Mouse (Mus musculus) midbrain, embryonic 15.5 days (tissue): Measurements from ENCODE around the gene Vill. TPM values are rescaled to one million over a fixed set of nuclear protein-coding genes. Genes with fewer than 3 reads are reported as not detected.
A peak's percentile ranks its signal among the peaks of the same experiment; 100 is the strongest.

ENCODE experiments used
- ATAC-seq: fragments of 200-750 bp; cut with Nextera tagmentation; replicated peaks from 2 replicates; pipeline ENCODE4 v1.8.0; 2017; ENCODE audit warnings: moderate TSS enrichment
- H3K27ac ChIP-seq: fragments of 300-500 bp; sonication (generic); 2 replicates; pipeline ENCODE4 v1.5.1; 2015; ENCODE audit warnings: mild to moderate bottlenecking, inconsistent platforms
- H3K27me3 ChIP-seq: fragments of 300-500 bp; sonication (generic); replicated peaks from 2 replicates; pipeline ENCODE4 v1.6.1; 2015; ENCODE audit warnings: inconsistent platforms
- H3K36me3 ChIP-seq: fragments of 300-500 bp; sonication (generic); replicated peaks from 2 replicates; pipeline ENCODE4 v1.6.1; 2015; ENCODE audit warnings: inconsistent platforms
- H3K4me1 ChIP-seq: fragments of 300-500 bp; sonication (generic); 2 replicates; pipeline ENCODE4 v1.6.1; 2015; ENCODE audit warnings: inconsistent platforms
- H3K4me2 ChIP-seq: fragments of 300-500 bp; sonication (generic); 2 replicates; pipeline ENCODE4 v1.6.1; 2015; ENCODE audit warnings: inconsistent platforms, mild to moderate bottlenecking, moderate library complexity
- H3K4me3 ChIP-seq: fragments of 300-500 bp; sonication (generic); 2 replicates; pipeline ENCODE4 v1.5.1; 2015; ENCODE audit warnings: mild to moderate bottlenecking, inconsistent platforms
- H3K9ac ChIP-seq: fragments of 300-500 bp; sonication (generic); 2 replicates; pipeline ENCODE4 v1.6.1; 2015; ENCODE audit warnings: mild to moderate bottlenecking, inconsistent platforms
- H3K9me3 ChIP-seq: fragments of 300-500 bp; sonication (generic); 2 replicates; pipeline ENCODE4 v1.6.1; 2016; ENCODE audit warnings: inconsistent platforms
- WGBS: fragments of 180-500 bp; shearing (Covaris S2); methylation state at CpG from one replicate; pipeline ENCODE4 v1.1.7; 2015; ENCODE audit warnings: mixed read lengths; 5-methylcytosine and 5-hydroxymethylcytosine counted together
- polyA plus RNA-seq: library from polyadenylated mRNA; unstranded; fragments of >200 nt; fragmentation: Nextera tagmentation; extraction: Ambion mirVana; gene quantifications from 2 replicates; pipeline ENCODE4 v1.2.1, GENCODE M21; 2015

The Vill gene
- polyA plus RNA-seq, 1 experiment from 2014 or later: 3.0 TPM

DNA sequence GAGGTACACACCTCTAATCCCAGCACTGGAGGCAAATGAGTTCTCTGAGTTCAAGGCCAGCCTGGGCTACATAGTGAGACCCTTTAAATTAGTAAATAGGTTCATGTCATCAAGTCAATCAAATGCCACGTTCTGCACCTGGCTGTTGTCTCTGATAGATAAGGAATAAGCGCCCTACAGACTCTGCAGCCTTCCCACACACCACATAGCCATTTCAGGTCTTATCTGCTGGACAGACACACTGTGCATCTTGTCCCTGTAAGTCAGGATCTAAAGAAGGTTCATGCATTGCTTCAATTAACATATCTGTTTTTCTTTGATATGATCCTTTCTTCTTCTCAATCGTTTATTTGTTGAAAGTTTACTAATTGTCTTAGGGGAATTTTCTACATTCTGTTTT, 14.0 kb upstream of the Vill start:
- H3K27ac ChIP-seq: no peak overlapping the region
- no peak overlapping the region for H3K4me3 ChIP-seq
- no peaks in the 10 kb centered on the region for H3K9me3 ChIP-seq
- H3K4me2 ChIP-seq: no peak overlapping the region
- no peaks in the 10 kb centered on the region for H3K27me3 ChIP-seq
- no peaks in the 10 kb centered on the region; the same call in 1 of the 2 replicates for H3K36me3 ChIP-seq
- H3K9ac ChIP-seq: no peak overlapping the region
- 94% methylated on average over 3 of the region's 3 CpGs for WGBS
- no peak for ATAC-seq
- H3K4me1 ChIP-seq: peaks cover 22% of the 10 kb centered on the region

DNA sequence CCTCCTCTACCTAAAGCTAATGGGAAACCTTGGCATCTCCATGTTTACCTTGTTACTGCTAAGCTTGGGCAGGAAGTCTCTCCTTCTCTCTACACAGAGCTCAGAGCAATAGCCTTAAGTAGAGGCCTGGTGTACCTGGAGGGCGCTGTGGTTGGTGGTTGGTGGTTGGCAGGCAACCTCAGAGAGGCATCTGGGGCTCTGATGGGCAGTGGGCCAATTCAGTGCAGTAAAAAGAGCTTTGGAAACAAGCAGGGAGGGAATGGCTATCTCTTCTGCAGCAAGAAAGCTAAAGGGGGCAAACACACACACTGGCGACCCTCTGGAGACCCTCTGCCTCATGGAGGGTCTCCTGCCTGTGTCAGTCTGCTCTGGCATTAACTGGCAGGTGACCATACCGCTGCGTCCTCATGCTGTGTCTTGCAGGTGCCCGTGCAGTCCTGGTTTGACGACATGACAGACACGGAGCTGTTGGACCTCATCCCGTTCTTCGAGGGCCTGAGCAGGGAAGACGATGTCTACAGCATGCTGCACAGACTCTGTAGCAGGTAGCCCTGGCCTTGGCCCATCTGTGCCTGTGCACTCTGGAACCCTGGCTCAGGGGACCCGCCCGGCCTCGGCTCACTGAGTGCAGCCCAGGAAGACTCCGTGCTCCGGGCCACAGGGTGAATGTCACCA, 12.3 kb upstream of the Vill start:
- 91% methylated on average over 15 of the region's 15 CpGs for WGBS
- Histone ChIP-seq H3K27ac (no peak overlapping the region), H3K36me3 (no peaks in the 10 kb centered on the region; the same call in 1 of the 2 replicates)

DNA sequence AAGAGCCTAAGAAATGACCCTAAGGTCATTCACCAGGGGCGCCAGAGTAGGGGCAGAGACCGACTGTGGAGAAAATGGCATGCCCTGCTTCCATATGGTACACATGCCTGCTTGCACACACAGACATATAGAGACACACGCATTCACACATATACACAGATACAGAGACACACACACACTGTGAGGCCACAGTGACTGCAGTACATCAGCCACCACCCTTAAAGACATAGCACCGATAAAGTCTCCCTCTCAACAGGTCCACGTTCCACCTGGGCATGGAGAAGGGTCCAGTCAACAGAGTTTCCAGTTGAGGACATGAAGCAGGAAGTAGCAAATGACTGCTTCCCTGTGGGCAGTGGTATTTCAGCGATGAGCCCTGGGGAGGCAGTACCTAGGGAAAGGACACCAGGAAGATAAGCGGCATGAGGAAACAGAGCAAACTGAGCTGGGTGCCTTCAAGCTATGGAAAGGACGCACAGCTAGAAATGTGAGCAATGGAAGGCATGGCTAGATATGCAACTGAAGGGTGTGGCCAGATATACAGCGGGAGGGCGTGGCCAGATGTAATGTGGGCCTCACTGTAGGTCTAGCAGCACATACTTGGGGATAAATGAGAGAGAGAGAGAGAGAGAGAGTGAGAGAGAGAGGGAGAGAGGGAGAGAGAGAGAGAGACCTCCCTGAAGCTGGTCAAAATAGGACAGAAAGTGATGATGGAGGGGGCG, 4.2 kb upstream of the Vill start:
- no peaks in the 10 kb centered on the region for H3K36me3 ChIP-seq
- H3K9ac ChIP-seq: no peak overlapping the region
- H3K4me3 ChIP-seq: no peak overlapping the region
- H3K27me3 ChIP-seq: peaks cover 13% of the 10 kb centered on the region; the same call in 1 of the 2 replicates
- WGBS: 84% methylated on average over 11 of the region's 11 CpGs
- H3K4me1 ChIP-seq: peaks cover 9% of the 10 kb centered on the region
- no peak overlapping the region for H3K27ac ChIP-seq
- H3K9me3 ChIP-seq: no peaks in the 10 kb centered on the region
- H3K4me2 ChIP-seq: no peak overlapping the region
- ATAC-seq: no peak

More for the DNA sequence above, 12.3 kb upstream of the Vill start:
- ATAC-seq: no peak
- Histone ChIP-seq H3K4me1 (peaks cover 5% of the 10 kb centered on the region; the same call in 1 of the 2 replicates), H3K27me3 (no peaks in the 10 kb centered on the region), H3K4me3 (no peak overlapping the region), H3K9me3 (no peaks in the 10 kb centered on the region), H3K4me2 (no peak overlapping the region), H3K9ac (no peak overlapping the region)

DNA sequence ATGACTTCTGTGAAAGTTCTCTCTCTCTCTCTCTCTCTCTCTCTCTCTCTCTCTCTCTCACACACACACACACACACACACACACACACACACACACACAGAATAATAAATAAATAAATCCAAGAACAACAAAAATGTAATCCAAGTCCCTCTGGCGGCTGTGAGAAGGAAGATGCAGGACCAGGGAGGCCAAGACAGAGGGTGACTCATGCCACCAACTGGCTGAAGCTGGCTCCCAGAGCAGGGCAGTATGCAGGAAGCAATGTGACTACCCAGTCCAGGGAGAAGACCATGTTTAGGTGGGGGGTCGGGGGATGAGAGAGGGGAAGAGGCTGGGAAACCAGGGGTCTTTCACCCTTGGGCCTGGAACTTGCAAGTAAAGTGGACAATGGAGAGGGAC, 1.4 kb upstream of the Vill start:
- Histone ChIP-seq H3K4me2 (no peak overlapping the region), H3K4me3 (no peak overlapping the region), H3K4me1 (peaks cover 9% of the 10 kb centered on the region), H3K9ac (no peak overlapping the region), H3K27ac (no peak overlapping the region), H3K27me3 (peaks cover 20% of the 10 kb centered on the region; the same call in 1 of the 2 replicates), H3K9me3 (no peaks in the 10 kb centered on the region), H3K36me3 (no peaks in the 10 kb centered on the region)
- no peak for ATAC-seq
- 73% methylated on average over 2 of the region's 2 CpGs for WGBS

DNA sequence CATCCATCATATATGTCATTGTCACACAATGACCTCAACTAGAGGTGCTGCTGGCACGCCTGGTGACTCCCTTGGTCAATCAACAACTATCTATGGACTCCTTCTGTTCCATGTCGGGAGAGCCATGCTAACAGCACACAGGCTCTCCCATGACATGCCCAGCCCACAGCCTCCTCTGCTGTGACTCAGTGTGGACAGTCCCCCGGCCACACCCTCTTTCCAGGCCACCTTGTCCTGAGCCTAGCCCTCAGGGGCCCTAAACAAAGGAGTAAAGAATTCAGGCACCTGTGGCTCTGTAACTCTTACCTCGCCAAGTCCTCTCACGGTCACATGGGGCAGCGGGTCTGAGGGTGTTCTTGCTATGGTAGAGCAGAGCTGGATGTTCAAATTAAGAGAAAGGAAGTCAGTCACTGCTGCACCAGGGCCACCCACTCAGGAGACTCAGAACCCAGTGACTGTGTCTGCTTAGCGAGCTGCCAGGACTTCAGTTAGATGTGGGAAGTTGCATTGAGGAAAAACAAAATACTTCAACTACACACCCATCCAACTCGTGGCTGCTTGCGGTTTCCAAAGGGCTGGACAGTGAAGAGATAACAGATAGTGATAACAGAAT, 1.5 kb downstream of the Vill start:
- no peaks in the 10 kb centered on the region for H3K36me3 ChIP-seq
- WGBS: 90% methylated on average over 9 of the region's 9 CpGs
- ATAC-seq: no peak
- H3K4me1 ChIP-seq: peaks cover 9% of the 10 kb centered on the region
- H3K27me3 ChIP-seq: peaks cover 20% of the 10 kb centered on the region; the same call in 1 of the 2 replicates
- H3K4me2 ChIP-seq: no peak overlapping the region
- H3K27ac ChIP-seq: no peak overlapping the region
- H3K9me3 ChIP-seq: no peaks in the 10 kb centered on the region
- no peak overlapping the region for H3K4me3 ChIP-seq
- H3K9ac ChIP-seq: no peak overlapping the region

DNA sequence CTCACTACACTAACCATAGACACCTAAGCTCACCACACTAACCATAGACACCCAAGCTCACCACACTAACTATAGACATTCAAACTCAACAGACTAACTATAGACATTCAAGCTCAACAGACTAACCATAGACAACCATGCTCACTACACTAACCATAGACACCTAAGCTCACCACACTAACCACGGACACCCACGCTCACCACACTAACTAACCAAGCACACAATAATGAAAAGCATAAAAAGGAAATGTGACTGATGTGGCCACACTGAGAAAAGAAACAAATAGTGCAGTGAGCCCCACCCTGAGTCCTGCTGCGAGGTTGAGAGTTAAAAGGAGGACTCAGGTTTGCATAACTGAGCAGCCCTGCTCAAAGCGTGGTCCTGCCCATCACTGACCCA, 2.8 kb downstream of the Vill start:
- H3K4me1 ChIP-seq: peaks cover 9% of the 10 kb centered on the region
- no peaks in the 10 kb centered on the region for H3K9me3 ChIP-seq
- WGBS: 85% methylated on average over 4 of the region's 4 CpGs
- no peak overlapping the region for H3K27ac ChIP-seq
- no peak for ATAC-seq
- no peak overlapping the region for H3K9ac ChIP-seq
- H3K36me3 ChIP-seq: no peaks in the 10 kb centered on the region
- H3K4me3 ChIP-seq: no peak overlapping the region
- H3K4me2 ChIP-seq: no peak overlapping the region
- peaks cover 20% of the 10 kb centered on the region; the same call in 1 of the 2 replicates for H3K27me3 ChIP-seq

DNA sequence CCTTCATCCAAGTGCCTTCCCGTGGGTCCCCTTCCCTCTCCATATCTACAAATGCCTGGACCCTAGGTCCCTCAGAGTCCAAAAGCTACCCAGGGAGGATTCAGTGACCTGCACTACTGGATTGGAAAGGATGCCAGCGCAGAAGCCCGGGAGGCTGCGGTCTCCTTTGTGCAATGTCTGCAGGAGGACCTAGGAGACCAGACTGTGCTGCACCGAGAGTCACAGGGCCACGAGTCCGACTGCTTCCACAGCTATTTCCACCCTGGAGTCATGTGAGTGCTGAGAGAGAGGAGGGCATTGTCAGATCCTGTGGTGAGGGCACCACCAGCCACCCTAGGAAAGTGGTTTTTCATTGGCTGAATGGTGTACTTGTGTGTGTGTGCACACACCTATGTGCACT, 5.7 kb downstream of the Vill start:
- H3K9ac ChIP-seq: no peak overlapping the region
- 89% methylated on average over 7 of the region's 7 CpGs for WGBS
- ATAC-seq: no peak
- no peak overlapping the region for H3K27ac ChIP-seq
- H3K9me3 ChIP-seq: no peaks in the 10 kb centered on the region
- no peak overlapping the region for H3K4me3 ChIP-seq
- no peak overlapping the region for H3K4me2 ChIP-seq
- no peaks in the 10 kb centered on the region for H3K36me3 ChIP-seq
- H3K4me1 ChIP-seq: peaks cover under 1% of the 10 kb centered on the region; the same call in 1 of the 2 replicates
- peaks cover 8% of the 10 kb centered on the region; the same call in 1 of the 2 replicates for H3K27me3 ChIP-seq

DNA sequence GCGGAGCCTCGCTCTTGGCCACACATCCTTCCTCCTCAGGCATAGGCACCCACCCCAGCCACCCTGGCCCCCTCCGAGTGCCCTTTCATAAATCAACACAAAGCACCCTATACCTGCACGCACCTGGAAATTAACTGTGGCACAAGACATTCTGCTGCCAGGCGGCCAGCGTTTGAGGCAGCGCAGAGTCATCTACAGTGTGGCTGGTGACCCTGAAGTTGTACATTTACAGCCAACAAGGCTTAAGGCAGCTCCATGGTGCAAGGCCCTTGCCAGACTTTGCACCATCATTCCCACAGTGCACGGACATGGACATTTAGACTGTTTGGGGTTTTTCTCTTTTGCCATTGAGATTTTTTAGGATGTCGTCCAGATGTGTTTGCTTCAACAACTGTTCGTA, 8.1 kb downstream of the Vill start:
- 94% methylated on average over 10 of the region's 10 CpGs for WGBS

DNA sequence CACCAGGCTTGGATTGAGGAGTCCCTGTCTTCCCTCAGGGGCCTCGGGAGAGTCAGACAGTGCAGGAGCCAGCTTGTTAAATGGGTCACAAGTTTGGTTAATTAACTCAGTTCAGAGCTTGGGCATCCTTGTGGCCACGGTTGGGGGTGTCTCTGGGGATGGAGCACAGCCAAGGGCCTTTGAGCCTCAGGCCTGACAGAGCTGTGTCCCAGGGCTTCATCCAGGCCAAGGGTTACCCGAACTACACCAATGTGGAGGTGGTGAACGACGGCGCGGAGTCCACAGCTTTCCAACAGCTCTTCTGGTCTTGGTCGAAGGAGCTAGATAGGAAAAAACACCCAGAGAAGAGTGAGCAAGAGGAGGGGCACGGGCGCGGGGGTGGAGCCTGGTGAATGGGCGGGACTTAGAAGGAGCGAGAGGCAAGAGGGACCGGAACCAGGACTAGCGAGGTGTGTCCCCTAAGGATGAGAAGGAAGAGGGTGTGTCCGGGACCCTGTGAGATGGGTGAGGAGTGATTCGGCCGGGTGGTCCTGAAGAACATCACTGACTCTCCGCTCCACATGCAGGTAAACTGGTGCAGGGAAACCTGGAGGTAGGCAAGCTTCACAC, 10.6 kb downstream of the Vill start:
- H3K27ac ChIP-seq: no peak overlapping the region
- no peaks in the 10 kb centered on the region for H3K4me1 ChIP-seq
- no peaks in the 10 kb centered on the region for H3K36me3 ChIP-seq
- WGBS: 32% methylated on average over 19 of the region's 19 CpGs
- no peaks in the 10 kb centered on the region for H3K9me3 ChIP-seq
- no peak overlapping the region for H3K9ac ChIP-seq
- H3K4me3 ChIP-seq: no peak overlapping the region
- 0 out of 2 replicates have a peak, but pooled peaks cover 4% of the 10 kb centered on the region for H3K27me3 ChIP-seq
- ATAC-seq: no peak
- H3K4me2 ChIP-seq: no peak overlapping the region

More for the DNA sequence above, 8.1 kb downstream of the Vill start:
- Histone ChIP-seq H3K27me3 (no peaks in the 10 kb centered on the region), H3K4me2 (no peak overlapping the region), H3K4me1 (no peaks in the 10 kb centered on the region), H3K9ac (no peak overlapping the region), H3K9me3 (no peaks in the 10 kb centered on the region), H3K36me3 (no peaks in the 10 kb centered on the region), H3K4me3 (no peak overlapping the region), H3K27ac (no peak overlapping the region)
- ATAC-seq: no peak

DNA sequence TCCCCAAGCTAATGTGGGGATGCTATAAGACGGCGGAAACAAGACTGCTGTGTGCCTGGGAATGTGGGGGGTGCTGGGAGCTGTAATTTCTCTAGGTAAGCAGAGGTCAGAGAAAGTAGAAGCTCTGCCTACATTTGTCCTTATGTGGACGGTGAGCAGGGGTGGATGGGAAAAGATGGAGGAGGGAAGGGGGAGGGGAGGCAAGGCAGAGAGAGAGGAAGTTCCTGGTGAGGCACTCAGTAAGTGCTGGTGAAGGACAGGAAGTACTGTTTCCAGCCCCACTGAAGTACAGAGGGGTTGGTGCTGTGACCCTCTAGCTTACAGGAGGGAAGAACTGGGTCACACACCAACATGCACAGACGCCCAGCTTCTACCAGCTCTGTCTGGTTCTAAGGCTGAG, 11.7 kb downstream of the Vill start:
- Histone ChIP-seq H3K36me3 (no peaks in the 10 kb centered on the region), H3K9ac (no peak overlapping the region), H3K4me3 (no peak overlapping the region), H3K27me3 (0 out of 2 replicates have a peak, but pooled peaks cover 4% of the 10 kb centered on the region), H3K4me1 (no peaks in the 10 kb centered on the region), H3K9me3 (no peaks in the 10 kb centered on the region), H3K27ac (no peak overlapping the region), H3K4me2 (no peak overlapping the region)
- ATAC-seq: no peak
- 70% methylated on average over 4 of the region's 4 CpGs for WGBS

DNA sequence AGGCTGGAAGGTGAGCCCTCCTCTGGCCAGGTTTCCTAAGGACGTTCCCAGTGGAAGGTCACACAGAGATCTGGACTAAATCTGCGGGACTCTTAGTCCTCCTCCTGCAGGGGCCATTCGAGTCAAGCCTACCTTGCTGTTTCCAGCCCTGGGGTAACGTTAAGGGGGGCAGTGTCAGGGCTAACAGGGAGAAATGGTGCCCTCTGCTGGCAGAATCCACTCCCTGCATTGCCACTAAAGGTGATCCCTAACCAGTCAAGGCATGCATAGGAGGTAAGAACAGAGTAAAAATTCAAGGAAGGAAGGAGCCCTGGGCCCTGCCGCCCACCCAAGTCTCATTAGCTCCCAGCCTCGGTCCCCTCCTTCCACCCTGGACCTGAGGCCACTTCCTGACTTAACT, 15.0 kb downstream of the Vill start:
- 5% methylated on average over 6 of the region's 6 CpGs for WGBS
- H3K4me3 ChIP-seq: no peak overlapping the region
- no peaks in the 10 kb centered on the region for H3K4me1 ChIP-seq
- H3K9ac ChIP-seq: no peak overlapping the region
- 0 out of 2 replicates have a peak, but pooled peaks have one; percentile 38 for ATAC-seq
- peaks cover 4% of the 10 kb centered on the region; the same call in 1 of the 2 replicates for H3K36me3 ChIP-seq
- H3K27ac ChIP-seq: no peak overlapping the region
- no peaks in the 10 kb centered on the region for H3K9me3 ChIP-seq
- no peak overlapping the region for H3K4me2 ChIP-seq
- 0 out of 2 replicates have a peak, but pooled peaks cover 4% of the 10 kb centered on the region for H3K27me3 ChIP-seq

DNA sequence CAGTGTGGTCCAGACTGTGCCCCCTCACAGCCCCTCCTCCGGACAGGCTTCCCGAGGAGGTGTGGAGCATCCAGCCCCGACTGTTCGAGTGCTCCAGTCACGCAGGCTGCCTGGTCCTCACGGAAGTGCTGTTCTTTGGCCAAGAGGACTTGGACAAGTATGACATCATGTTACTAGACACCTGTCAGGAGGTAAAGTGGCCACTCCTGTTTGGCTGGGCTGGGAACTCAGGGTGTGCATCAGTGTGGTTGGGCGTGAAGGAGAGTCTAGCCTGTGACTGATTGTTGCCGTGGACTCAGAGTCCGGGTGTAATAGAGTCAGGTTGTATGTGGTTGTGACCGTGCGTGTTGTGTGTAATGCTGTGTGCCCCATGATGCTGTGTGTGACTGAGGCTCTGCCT, 15.7 kb downstream of the Vill start:
- 0 out of 2 replicates have a peak, but pooled peaks cover 4% of the 10 kb centered on the region for H3K27me3 ChIP-seq
- H3K36me3 ChIP-seq: peaks cover 4% of the 10 kb centered on the region; the same call in 1 of the 2 replicates
- no peak overlapping the region for H3K27ac ChIP-seq
- no peak overlapping the region for H3K4me2 ChIP-seq
- no peaks in the 10 kb centered on the region for H3K4me1 ChIP-seq
- WGBS: 94% methylated on average over 11 of the region's 11 CpGs
- no peak overlapping the region for H3K4me3 ChIP-seq
- H3K9ac ChIP-seq: no peak overlapping the region
- ATAC-seq: 0 out of 2 replicates have a peak, but pooled peaks have one; percentile 2
- no peaks in the 10 kb centered on the region for H3K9me3 ChIP-seq
